Mouse (Mus musculus): ENCODE results near the gene Rassf6. TPM values are rescaled to one million over a fixed set of nuclear protein-coding genes. Genes with fewer than 3 reads are reported as not detected.

The Rassf6 gene
- polyA plus RNA-seq (2021; fragmentation: Nextera tagmentation): 0.43 and 0.61 TPM in 2 replicates
- long read RNA-seq, experiment 1, partial matches to known transcripts: 1 of 3 reads
- long read RNA-seq, experiment 1, other reads (novel, unspliced or antisense): 1 of 3 reads
- long read RNA-seq, experiment 2: 0 reads

DNA sequence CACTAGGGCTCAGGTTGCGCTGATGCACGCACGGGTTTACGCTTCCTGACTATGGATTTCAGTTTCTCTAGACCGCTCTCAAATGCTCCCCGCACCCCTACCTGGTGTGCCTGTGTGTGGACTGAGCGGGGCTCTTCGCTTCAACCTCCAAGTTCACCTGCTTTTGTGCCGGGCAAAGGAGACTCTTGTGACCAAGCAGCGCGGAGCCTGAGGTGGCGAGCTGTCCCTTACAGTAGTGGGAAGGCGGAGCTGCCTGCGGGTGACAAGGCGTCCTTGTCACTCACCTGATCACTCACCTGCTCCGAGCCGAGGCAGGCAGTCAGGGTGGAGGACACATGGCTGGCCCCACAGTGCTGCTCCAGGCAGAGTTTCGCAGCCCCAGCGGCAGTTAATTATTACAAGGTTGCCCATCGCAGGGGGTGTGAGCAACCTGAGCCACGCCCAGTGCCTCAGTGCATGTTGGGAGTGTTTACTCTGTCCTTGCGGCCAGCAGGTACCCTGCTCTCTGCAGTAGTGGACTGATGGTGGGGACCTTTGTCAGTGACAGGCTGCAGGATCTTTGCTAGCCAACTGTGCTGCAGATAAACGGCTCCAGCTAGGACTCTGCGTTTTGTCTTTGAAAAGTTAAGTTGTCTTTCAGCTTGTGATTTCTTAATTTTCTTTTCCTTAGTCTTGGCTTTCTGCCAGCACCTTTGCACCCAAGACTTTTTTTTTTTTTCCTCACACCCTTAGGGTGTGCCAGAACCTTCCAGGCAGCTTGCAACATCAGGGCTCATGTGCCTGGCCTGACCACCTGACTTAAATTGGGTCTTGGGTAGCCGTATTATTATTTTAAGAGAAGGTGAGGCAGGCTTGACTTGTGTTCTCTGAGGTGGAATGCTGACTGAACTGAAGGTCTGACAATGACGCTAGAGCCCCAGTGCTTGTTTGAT, at the start of gene Rassf6:
Gene Rassf6, minus strand, starts transcription at position 372 of the 932 bp plus-strand sequence.

DNA sequence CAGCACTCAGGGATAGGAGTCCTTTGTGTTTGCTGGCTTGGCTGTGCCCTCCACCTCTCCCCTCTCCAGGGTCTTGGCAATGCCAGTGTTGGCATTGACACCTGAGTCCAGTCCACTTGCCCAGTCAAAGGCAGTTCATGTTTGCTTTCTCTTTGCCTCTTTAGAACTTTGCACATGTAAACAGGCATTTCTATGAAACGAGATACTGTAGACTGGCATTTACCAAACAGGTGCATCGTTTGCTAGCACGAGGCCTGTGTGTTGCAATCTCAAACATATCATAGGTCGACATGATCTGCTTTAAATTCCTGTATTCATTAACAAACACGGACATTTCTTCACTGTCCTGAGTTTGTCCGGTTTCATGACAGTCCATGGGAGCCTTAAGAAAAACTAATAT, 79.7 kb downstream of the Rassf6 start, which contains the start of gene 5830473C10Rik:
Gene 5830473C10Rik, plus strand, starts transcription at position 365 of the 400 bp plus-strand sequence.

Other genes starting within 250 kb of the Rassf6 start
- gene Alb, start 179.8 kb downstream of the Rassf6 start, polyA plus RNA-seq (2021; fragmentation: Nextera tagmentation): not detected in 2 replicates
- 0.21 TPM in 1 of 2 replicates, not detected in the other for gene Afp, start 149.9 kb downstream of the Rassf6 start, polyA plus RNA-seq (2021; fragmentation: Nextera tagmentation)
- gene Afm, start 121.7 kb downstream of the Rassf6 start, polyA plus RNA-seq (2021; fragmentation: Nextera tagmentation): not detected in 2 replicates
- not detected in 2 replicates for gene 5830473C10Rik, start 79.5 kb downstream of the Rassf6 start, polyA plus RNA-seq (2021; fragmentation: Nextera tagmentation)
- 0.45 and 1.4 TPM in 2 replicates for gene Cxcl5, start 118.7 kb upstream of the Rassf6 start, polyA plus RNA-seq (2021; fragmentation: Nextera tagmentation)
- gene Ppbp, start 127.9 kb upstream of the Rassf6 start, polyA plus RNA-seq (2021; fragmentation: Nextera tagmentation): not detected in 2 replicates
- gene Pf4, start 131.8 kb upstream of the Rassf6 start, polyA plus RNA-seq (2021; fragmentation: Nextera tagmentation): 14.3 TPM in 2 replicates
- not detected in 2 replicates for gene Cxcl3, start 145.4 kb upstream of the Rassf6 start, polyA plus RNA-seq (2021; fragmentation: Nextera tagmentation)
- gene Cxcl15, start 153.9 kb upstream of the Rassf6 start, polyA plus RNA-seq (2021; fragmentation: Nextera tagmentation): not detected in 2 replicates